Mouse (Mus musculus) retina, postnatal 7 days (tissue): ENCODE measurements around the gene Drap1.
"Not testable (repeated sequence)": the region's sequence is repeated elsewhere in the genome, so short reads cannot be mapped to it uniquely, and the experiment has no call there.

ENCODE experiments used
- DNase-seq: peaks from one replicate; pipeline ENCODE4 v3.0.0-alpha.2; 2012; ENCODE audit warnings: low read depth, low spot score

Drap1 gene

DNA sequence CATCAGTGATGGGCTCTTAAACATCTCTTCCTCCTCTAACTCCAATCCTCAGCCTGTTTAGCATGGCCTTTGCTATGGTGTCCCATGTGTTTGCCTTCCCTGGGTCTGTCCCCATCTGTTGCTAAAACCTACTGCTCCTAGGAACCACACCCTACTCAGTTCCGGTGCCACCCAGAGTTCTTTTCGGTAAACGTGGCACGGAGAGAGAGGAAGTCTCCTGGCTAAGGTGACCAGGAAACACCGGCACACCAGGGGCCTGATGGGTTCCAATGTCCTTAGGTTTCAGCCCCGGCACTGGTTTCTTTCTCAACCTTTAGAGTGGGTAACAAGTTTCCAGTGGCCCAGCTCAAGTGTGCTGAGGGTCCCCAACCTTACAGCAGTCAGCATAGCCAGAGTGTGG, 4.2 kb downstream of the Drap1 start:
- no peak for DNase-seq

DNA sequence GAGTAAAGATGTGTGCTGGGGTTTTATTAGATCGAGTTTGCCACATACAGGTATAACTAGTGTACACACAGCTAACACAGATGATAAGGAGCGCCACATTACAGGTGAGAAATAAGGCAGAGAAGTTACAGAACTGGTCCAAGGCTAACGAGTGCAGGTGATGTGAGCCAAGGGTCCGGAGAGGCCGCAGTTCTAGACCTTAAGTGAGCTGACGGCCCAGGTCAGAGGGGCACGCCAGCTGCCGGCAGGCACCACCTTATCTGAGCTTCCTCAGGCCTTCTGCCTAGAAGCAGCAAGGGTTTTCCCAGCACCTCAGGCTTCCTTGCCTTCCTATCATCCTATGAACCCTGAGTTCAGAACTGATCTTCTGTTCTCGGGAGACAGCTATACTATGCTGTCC, 5.1 kb downstream of the Drap1 start:
- no peak for DNase-seq

DNA sequence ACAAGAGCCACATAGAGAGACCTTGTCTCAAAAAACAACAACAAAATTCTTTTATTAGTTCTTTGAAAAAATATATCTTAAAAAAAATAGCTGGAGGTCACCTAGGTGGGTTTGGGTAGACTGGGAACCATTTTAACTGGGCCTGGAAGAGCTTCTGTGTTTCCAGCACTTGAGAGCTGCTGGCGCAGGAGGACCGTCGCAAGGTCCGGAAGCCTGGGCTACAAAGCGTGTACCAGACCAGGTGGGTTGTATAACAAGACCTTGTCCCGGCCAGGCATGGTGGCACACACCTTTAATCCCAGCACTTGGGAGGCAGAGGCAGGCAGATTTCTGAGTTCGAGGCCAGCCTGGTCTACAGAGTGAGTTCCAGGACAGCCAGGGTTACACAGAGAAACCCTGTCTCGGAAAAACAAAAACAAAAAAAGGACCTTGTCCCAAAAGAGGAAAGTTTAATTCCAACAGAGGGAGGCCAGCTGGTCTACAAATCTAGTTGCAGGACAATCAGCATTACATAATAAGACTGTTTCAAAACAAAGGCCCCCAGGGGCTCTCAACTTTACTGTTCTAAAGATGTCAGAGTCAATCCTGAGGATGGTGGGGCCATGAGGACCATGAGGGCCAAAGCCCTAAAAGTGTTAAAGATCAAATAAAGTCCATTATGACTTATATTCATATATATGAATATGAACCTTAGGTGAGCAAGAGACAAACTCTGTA, 5.9 kb downstream of the Drap1 start:
- DNase-seq, result no peak

DNA sequence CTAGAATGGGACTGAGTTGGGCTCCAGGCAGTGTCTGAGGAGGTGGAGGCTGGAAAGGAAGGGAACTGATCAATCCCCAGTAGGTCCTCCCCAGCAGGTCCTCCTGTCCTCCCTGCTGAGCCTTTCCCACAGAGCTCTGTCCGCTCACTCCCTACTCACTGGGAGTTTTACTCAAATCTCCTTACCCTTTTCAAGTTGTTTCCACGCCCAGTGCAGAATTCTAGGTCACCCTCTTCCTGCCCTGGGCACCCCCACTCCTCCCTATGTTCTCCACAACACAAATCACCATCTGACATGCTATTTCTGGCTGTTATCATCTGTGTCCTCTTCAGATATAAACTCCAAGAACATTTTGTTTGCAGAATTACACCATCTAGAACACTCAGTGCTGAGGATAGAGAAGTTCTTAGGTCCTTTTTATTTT, 10.2 kb downstream of the Drap1 start:
- DNase-seq, result no peak

DNA sequence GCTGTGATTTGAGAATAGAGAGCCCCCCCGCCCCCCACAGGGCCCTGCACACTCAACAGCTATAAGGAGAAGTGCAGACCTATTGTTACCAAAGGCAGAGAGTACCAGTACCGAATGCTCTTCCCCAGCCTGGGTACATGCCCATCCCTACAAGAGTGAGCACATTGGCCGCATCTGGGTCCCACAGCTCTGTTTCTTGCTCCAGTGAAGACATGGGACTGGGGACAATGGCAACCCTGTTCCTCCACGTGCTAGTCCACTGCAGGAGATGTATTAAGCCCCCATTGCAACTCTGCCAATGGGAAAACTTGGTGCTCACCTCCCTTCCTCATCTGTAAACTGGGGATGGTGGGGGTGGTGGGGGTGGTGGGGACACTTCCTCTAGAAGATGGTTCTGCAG, 10.9 kb downstream of the Drap1 start:
- no peak for DNase-seq

DNA sequence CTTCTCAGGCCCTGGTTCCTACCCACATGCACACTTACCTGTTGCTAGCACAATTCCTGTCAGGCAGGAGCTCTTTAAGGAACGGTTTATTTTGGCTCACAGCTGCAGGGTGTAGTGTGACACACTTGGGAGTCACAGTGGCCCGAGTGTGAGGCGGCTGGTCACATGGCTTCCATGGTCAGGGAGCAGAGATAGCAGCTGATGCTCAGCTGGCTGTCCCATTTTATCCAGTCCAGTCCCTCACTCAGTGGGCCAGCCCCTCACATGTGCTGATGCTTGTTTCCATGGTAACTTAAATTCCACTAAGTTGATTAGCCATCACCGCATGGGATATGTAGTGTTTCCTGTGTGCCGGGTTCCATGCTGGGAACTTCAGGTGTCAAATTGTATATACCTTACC, 12.8 kb downstream of the Drap1 start:
- DNase-seq, result no peak

DNA sequence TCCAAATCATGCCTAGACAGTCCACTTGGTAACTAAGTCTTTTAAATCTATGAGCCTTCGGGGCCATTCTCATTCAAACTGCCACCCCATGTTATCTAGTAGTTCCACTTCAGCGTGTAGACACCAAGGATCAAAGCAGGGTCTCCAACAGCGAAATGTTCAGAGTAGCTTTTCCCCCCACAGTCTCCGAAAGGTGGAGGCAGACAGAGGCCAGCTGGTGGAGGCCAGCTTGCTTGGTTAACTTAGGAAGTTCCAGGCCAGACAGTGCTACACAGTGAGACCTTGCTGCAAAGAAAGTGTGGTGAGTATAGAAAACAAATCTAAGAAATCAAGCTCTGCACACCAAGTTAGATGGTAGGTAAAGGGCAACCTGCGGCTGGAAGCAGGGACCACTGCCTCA, 14.1 kb downstream of the Drap1 start:
- no peak for DNase-seq

DNA sequence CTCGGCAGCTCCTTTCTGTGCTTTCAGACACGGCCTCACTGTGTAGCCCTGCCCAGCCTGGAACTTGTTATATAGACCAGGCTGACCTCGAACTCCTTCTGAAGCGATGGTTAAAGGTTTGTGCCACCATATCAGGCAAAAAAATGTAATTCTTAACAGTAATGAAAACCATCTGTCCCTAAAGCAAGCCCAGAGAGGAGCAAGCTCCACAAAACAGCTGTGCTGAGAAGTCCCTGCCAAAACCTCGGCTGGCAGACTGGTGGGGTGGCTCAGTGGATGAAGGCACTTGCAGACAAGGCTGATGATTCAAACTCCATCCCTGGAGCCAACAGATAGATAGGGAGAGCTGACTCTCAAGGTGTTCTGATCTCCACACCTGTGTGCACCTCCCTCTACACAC, 15.7 kb downstream of the Drap1 start:
- no peak for DNase-seq

DNA sequence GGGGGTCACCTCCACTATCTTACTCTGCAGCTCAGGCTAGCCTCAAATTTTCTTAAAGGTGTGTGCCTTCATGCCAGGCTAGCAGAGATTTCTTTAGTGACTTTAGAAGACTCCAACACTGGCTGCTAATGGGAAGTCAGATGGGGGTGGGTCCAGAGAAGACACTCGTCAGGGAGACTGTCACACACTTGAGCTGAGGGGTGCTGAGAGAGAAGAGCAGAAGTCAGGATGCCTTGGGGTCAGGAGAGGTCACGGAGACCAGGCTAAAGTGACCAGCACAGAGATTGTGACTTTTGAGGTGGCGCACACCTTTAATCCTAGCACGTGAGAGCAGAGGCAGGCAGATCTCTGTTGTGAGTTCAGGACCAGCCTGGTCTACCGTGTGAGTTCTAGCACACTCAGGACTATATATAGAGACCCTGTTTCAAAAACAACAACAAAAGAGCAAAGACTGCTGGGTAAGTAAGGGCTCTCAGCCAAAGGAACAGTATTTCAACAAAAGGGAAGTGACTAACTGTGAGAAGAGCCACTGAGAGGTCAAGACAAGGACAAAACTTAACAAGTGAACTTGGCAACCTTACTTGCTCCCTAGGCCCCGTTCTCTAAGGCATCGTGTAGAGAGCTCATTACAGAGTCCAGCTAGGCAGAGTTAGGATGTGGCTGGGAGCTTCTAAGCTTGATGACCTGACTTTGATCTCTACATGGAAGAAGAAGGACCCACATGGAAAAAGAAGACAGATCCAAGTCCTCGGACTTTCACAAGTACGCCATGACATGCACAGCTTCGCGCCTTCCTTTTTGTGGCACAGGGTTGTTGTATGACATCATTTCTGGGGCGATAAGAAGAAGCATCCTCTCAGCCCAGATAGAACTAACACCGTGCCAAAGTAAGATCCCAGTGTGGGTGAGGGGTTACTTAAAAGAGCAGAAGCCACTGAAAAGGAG, 16.4 kb downstream of the Drap1 start:
- no peak for DNase-seq

DNA sequence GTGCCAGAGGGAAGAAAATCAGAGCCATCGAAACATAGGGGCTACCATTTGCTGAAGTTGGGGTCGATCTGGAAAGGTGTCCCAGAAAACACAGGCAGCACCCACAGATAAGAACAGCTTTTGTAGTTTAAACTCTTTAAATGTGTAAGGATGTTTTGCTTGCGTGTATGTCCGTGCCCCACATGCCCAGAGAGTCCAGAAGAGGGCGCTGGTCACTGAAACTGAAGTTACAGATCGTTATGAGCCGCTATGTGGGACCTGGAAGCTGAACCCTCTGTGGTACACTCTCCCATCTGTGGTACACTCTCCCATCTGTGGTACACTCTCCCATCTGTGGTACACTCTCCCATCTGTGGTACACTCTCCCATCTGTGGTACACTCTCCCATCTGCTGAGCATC, 17.6 kb downstream of the Drap1 start:
- DNase-seq, result peak; percentile 58

DNA sequence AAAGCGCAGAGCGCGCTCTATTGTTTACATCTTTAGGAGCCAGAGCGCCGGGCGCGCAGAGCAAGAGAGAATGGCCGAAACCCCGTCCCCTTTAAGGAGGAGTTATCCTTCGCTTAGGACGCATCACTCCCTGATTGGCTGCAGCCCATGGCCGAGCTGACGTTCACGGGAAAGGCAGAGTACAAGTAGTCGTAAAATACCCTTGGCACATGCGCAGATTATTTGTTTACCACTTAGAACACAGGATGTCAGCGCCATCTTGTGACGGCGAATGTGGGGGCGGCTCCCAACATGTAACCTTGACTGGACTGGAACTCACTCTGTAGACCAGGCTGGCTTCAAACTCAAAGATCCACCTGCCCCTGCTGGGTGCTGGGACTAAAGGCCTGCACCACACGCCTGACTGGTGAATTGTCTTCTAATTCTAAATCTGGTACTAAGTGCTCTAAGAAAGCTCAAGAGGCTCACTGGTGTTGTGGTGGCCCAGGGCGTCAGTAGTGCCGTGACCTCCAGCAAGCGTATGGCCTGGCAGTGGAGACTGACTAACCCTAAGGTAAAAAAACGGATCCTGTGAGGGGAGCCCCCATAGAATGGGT, 18.1 kb downstream of the Drap1 start:
- DNase-seq, result peak; percentile 33

DNA sequence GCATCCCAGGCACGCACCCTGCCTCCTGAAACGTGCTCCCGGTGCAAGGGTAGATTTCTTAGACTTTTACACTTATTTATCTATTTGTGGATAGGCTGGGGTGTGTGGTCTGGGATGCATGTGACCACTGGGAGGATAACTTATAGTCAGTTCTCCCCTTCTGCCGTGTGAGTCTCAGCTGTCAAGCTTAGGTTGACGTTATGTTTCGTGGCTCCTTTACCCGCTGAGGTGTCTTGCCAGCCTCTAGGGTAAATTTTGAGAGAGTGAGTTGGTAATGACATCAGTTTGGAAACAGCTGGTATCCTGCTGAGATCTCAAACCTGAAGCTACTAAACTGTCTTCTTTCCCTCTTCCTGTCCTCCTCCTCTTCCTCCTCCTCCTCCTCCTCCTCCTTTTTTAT, 18.9 kb downstream of the Drap1 start:
- DNase-seq, result no peak

DNA sequence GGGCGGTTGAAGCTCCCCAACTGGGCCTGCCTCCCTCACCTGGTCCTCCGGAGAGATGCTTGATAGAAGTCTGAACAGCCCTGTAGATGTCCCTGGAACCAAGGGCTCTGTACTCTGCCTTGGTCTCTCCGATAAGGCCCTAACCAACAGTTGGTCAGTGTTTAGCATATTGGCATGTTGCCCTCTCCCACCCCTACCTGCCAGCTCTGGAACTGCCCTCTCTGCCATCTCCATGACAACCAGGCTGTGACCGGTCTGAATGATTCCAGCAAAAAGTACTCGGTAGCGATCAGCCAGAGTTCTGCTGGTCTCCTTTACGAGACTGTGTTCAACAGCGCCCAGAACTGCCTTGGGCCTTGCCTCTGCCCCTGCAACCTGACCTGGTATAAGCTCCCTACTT, 22.5 kb downstream of the Drap1 start, which contains the start of gene Tsga10ip:
TSS of gene Tsga10ip (minus strand) at position 234 of the 400 bp plus-strand sequence.
- no peak for DNase-seq

DNA sequence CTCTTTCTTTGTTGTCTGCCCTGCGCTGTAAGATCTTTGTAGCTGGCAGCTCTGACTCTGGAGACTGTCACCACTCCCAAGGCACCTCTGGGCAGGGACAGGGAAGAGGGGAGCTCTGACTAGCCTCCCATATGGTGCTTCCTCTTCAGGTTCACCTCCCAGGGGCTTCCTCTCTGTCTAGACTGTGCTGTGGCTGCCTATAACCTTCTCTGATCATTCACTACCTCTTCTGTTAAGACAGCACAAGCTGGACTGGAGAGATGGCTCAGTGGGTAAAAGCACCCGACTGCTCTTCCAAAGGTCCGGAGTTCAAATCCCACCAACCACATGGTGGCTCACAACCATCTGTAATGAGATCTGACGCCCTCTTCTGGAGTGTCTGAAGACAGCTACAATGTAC, 23.7 kb downstream of the Drap1 start:
- DNase-seq, result not testable (repeated sequence)

DNA sequence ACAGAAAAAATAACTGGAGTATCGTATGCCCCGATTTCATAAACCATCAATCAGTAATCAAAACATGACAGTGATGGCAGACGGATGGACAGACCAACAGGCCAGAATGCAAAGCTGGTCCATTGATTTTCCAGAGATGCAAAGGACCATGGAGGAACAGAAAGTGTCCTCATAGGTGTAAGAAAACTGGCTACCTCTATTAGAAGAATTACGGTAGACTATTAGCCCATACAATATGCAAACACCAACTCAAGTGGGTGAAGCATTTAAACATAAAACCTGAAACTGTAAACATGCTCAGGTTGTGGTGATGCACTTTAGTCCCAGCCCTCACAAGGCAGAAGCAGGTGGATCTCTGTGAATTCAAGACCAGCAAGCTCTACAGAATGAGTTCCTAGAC, 29.4 kb downstream of the Drap1 start:
- no peak for DNase-seq

DNA sequence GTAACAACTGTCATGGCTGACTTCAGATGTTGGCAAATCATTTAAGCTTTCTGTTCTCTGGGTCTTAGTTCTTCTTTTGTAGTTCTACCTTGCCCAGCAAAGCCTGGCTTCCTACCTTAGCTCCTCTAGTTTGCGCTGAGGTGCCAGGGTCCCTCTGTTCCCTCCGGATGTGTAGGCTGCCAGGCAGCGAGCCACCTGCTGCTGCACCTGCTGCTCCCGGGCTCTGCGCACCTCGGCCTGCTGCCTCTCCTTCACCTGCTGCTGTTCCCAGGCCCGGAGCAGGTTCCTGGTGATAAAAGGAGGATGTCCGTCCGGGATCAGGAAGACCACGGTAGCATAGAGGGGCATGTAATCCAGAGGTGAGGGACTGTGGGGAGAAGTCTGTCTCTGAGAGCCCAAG, 30.6 kb downstream of the Drap1 start:
- DNase-seq, result no peak

DNA sequence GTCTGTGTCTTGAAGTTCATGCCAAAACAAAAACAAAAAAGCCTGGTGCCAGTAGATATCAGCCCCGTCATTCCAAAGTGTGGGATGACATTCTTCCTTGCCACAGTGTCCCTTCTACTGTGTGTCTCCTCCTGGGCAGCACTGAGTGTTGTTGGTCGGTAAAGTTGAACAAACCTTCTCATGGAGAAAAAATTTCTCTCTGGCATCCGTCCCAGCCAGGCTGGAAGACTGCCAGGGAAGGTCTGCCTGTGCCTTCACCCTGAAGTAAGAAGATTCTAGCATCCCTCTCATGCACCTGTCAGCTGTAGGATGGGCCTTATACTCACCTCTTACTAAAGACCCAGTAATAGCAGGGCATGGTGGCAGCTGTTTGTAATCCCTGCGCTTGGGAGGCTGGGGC, 31.9 kb downstream of the Drap1 start:
- no peak for DNase-seq

DNA sequence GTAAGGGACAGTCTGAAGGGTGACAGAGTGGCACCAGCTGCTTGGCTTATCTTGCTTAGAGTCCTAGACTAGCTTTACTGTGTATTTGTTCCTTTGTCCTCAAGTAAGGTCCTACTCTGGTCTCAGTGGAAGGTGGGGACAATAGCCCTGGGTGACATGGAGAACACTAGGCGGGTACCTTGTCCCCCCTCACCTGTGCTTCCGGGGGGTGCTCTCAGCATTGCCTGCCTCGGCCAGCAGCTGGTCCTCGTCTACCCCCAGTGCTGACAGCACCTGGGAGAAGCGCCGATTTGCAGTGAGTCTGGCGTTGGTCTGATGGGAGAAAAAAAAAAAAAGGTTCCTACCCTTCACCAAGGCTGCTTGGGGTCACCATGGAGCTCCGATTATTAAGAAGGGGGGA, 34.4 kb downstream of the Drap1 start:
- no peak for DNase-seq

DNA sequence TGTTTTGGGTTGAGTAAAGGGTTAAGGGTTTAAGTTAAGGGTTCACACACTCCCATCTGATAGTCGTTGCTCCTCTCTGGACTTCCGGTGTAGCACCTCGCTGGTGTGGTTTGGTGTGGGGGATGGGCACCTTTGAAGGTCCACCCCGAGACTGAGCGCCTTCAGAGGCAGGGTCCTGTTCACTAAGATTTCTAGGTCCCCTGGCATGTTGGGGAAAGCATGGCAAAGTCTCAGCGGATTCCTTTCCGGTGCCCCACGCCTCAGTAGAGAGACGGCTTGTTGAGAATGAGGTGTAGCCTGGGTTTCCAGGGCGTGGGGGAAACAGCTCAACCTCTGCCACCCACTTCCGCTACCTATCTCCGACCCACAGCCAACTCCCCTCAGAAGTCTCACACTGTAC, 35.1 kb downstream of the Drap1 start:
- no peak for DNase-seq

DNA sequence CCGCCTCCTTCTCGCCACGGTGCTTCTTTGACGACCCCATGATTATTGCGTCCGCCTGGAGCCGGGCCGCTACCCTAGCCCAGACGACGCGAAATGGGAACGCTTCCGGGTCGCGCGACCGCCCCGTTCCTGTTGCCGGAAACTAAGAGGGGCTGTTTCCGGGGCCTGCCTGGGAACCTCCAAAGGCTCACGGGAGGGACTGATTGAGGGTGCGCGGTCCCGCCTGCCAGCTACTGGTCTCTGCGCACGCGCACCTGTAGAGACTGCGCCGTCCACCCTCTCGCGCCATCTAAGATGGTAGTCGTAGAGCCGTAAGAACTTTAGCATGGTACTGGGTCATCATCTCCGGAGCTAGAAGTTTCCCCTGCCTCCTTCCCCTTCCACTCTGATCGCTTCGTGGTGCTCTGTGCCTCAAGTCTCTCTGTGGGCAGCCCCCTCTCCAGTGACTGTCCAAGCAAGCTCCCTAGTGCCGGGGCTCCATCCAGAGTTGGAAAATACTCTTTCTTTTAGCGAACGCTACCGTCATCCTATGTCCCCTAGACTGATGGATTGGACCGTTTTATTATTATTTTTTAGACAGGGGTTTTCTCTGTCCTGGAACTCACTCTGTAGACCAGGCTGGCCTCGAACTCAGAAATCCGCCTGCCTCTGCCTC, 36.1 kb downstream of the Drap1 start, which contains the start of gene Sart1:
TSS of gene Sart1 (minus strand) at position 116 of the 655 bp plus-strand sequence.
- DNase-seq, result peak; percentile 94

DNA sequence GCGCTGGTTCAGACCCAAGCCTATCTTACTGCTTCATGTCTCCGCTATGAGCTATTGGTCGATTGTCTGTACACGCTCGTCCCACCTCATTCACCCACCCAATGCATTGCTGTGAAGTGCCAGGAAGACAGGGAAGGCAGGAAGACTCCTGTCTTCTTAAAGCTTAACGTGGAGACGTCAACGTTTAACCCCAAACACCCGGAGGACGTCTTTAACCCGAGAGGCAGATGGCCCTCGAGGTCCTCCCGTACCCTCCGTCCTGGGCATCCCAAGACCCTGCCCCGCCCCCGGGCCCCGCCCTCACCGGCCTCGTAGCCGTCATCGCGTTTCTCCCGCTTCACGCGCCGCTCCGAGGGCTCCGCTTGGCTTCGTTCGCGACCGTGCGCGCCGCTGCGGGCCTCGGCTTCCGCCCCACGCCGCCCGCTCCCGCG, 36.8 kb downstream of the Drap1 start:
- DNase-seq, result no peak

DNA sequence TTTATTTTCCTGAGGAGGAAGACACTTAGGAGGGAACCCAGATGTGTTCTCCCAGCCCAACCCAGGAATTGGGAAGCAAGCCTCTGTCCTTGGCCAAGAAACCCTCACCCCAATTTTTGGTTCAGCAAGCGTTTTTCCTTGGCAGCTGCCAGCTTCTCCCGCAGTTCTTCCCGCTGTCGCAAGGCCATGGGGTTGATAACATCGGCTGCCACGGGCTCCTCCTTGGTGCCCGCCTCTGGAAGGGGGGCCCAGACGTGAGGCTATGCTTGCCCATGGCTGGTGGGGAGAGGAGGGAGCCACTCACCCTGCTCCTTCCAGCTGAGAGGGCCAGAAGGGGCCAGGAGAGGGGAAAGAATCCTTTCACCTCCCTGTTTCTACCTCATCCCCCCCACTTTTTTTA, 40.1 kb downstream of the Drap1 start:
- DNase-seq, result no peak
